Mouse (Mus musculus): ENCODE measurements around the gene Apol9a.
"Not testable (repeated sequence)": the region's sequence is repeated elsewhere in the genome, so short reads cannot be mapped to it uniquely, and the experiment has no call there.

DNA sequence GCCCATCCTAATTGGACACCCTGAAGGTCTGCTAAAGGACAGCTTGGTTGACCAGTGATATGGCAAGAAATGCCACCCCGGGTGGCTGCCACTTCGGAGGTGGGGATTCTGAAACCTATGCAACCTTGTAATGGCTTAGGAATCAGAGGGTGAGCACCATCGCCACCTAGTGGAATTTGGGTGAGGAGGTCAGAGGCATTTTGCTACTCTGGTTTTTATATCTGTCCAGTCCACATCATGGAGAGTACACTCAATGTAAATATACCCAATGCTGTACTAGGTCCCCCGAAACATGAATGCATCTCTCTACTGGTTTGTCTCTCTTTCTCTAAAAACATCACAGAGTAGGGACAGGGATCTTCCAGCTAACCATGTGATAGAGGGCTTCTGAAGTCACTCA is 1.8 kb upstream of the Apol9a start:
- not testable (repeated sequence) for TF ChIP-seq POLR2A, CTCF (IDR thresholded peaks at IDR 0.05; ENCODE audit: insufficient read depth, low read depth, low read length)

Measured in olfactory bulb, adult 2 months (tissue).